Mouse (Mus musculus): ENCODE data around the gene Mis18bp1.

GRCm38 (mm10) chr12:65194003-65194530, 21.7 kb upstream of the Mis18bp1 start:
- TF ChIP-seq GATA1 (IDR thresholded peaks at IDR 0.05; ENCODE audit: borderline replicate concordance, low read length), result no peak
- no peak for TF ChIP-seq FLI1 (IDR thresholded peaks at IDR 0.05; ENCODE audit: low read length)
